Mouse (Mus musculus) thymus, postnatal 14 days (tissue): ENCODE data around the gene Zbtb8a.
"Not testable (repeated sequence)": the region's sequence is repeated elsewhere in the genome, so short reads cannot be mapped to it uniquely, and the experiment has no call there.

Experiments
- DNase-seq: peaks from one replicate; pipeline ENCODE4 v3.0.0; 2021

Zbtb8a gene

DNA sequence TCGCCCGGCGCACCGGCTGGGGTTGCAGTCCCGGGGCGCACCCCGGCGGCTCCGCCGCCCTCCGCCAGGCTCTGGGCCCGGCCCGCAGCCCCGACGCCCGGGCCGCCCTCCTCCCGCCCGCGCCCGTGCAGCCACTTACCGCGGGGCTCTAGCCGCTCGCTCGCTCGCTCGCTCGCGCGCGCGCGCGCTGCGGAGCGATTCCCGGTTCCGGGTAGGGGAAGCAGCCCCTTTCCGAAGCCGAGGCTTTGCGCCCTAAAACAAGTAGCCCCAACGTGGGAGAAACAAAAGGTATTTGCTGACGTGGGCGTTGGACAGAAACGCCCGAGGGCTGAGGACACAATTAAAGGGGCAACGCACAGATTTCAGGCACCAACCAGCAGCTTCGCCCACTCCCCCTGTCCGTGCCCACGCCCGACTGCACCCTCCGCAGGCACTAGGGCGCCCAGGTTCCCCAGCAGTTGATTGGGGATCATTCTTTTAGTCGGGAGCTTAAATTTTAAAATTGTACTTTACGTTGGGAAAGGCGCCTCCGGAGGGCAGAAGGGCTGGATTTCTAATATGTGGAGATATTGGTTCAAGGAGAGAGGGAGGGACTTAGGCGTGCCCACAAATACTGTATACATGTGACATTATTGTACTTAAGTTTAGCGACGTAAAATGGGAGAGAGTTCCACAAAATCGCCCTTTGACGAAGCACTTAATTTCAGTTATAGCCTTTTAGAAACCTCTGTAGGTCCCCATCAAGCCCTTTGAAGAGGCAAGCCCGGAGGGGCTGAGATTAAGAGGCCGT, at the start of gene Zbtb8a:
TSS of gene Zbtb8a (minus strand) at position 516 of the 790 bp plus-strand sequence.
- DNase-seq, result peak; percentile 59

DNA sequence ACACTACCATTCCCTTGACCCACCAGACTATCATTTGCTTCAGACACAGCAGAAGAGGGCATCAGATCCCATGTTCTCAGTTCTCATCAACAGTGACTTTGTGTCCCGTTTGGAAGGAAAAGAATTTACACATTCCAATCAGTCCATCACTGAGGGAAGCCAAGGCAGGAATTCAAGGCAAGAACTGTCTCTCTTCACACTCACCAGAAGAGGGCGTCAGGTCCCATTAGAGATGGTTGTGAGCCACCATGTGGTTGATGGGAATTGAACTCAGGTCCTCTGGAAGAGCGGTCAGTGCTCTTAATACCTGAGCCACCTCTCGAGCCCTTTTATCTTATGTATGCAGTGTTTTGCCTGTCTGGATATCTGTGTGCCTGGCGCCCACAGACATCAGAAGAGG, 40.4 kb upstream of the Zbtb8a start:
- DNase-seq, result no peak

DNA sequence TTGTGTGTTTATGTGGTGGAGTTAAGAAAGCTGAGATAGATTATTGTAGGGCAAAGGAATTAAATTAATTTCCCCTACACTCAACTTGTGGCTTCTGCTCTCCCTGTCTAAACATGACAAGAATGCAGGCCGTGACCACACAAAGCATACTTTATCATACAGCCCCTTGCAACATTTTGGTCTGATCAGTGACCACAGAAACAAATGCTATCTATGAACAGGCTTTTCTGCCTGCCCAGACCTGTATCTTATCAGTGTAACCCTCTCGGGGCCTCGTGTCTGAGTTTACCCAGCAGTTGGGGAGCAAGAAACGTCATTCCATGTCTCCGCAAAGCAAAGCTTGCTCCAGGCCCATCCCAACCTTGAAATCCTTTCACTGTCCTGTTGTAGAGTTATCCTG, 38.6 kb upstream of the Zbtb8a start:
- no peak for DNase-seq

DNA sequence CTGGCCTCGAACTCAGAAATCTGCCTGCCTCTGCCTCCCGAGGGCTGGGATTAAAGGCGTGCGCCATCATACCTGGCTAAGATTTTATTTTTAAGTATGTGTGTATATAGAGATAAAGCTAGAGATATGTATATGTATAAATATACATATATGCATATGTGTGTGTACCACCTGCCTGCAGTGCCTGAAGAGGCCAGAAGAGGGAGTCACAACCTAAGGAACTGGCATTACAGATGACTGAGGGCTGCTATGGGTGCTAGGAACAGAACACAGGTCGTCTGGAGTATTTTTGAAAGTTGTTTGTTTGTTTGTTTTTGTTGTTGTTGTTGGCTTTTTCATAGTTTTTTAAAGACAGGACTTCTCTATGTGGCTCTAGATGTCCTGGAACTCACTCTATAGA, 38.0 kb upstream of the Zbtb8a start:
- DNase-seq, result no peak

DNA sequence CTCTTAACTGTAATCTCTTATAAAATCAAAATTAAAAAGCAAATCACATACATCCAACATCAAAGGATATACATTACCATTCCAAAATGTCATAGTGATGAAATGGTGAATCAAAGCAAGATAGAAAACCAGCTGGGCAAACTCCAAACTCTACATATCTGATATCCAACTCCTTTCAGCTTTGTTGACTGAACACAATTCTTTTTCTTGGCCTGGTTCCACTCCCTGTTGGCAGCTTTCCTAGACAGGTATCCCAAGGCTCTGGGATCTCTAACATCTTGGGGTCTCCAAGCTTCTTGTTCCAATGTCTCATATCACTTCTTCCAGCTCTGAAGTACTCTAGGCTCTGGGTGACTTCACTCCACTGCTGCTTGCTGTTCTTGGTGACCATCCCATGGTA, 33.1 kb upstream of the Zbtb8a start:
- no peak for DNase-seq

DNA sequence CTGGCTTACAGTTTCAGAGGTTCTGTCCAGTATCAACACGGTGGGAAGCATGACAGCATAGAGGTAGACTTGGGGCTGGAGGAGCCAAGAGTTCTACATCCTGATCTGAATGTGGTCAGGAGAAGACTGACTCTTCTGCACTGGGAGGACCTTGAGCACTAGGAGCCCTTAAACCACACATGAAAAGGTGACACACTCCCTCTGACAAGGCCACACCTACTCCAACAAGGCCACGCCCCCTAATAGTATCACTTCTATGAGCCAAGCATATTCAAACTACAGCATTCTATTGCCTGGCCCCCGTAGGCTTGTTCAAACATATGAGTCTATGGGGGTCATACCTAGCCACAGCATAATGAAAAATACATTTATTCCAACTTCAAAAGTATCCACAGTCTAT, 32.6 kb upstream of the Zbtb8a start:
- not testable (repeated sequence) for DNase-seq

DNA sequence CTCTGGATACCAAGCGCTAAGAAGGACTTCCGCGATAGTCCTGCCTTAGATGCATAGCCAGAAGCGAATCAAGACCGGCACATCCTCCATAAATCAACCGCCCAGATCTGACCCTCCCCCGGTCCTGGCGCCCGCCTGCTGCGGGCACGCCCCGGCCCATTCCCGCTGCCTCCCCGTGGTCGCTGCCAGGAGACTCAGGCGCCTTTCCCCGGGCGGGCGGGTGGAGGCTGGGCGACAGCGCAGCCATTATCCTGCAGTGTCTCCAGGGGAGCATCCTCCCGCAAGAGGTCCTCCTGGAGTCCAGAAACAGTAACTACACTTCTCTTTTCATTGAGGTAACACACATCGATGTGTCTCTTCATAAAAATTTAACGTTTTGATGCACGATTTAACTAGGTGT, 28.5 kb upstream of the Zbtb8a start:
- peak; percentile 55 for DNase-seq

DNA sequence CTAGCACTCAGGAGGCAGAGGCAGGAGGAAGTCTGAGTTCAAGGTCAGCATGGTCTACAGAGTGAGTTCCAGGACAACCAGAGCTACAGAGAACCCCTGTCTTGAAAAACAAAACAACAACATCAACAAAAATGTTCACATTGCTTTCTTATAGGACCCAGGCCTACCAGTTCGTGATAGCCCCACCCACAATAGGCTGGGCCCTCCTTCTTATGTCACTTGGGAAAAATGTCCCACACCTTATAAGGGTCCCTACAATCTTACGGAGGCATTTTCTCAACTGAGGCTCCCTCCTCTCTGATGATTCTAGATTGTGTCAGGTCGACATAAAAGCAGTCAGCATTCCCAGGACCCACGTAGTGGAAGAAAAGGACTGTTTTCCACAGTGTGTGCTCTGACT, 21.9 kb upstream of the Zbtb8a start:
- DNase-seq, result no peak

DNA sequence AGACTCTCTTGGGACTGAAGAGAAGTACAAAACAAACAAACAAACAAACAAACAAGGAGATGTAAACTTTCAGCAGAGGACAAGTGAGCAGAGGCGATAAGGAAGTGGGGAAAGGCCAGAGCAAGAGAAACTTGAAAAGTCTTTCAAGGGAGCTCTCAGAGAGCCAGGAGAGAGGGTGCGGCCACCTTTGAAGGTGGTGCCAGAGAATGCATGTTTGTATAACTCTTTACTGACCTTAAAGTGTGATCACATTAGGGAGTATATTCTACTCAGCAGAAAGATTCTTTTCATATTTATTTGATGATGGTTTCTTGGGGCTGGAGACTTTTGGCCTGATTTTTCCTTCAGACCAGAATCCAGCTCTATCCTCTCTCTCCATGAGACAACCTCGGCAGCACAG, 19.0 kb upstream of the Zbtb8a start:
- DNase-seq, result no peak

DNA sequence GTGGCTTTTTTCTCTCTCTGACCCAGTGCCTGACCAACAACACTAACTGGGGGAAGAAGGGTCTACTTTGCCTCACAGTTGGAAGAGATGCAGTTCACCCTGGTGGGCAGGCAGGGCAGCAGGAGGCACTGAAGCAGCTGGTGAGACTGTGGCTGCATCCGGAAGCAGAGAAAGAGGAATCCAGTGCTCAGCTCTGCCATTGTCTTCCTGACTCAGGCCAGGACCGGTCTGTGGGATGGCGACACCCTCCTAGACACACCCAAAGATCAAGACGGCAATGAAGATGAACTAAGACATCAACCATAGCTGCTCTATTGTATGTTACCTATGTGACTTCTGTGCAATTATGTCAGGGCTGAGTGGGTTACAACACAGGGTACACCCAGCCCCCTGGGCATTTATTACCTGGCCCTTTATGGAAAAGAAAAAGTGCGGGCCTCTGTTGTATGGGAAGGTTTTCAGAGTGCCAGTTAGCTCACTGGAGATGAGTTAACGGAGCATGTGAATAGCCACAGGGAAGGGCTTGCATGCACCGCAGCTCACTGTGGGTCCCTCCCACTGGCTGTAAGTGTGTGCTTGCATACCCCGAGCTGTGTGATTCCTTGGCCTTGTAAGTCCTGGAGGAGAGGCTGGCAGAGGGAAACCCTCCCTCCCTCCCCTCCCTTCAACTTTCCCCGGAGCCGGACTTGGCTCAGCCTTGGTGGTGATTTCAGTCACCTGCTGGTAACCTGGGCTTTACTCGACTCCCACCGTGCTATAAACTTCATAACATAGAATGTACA, 16.4 kb upstream of the Zbtb8a start:
- DNase-seq, result peak; percentile 35

DNA sequence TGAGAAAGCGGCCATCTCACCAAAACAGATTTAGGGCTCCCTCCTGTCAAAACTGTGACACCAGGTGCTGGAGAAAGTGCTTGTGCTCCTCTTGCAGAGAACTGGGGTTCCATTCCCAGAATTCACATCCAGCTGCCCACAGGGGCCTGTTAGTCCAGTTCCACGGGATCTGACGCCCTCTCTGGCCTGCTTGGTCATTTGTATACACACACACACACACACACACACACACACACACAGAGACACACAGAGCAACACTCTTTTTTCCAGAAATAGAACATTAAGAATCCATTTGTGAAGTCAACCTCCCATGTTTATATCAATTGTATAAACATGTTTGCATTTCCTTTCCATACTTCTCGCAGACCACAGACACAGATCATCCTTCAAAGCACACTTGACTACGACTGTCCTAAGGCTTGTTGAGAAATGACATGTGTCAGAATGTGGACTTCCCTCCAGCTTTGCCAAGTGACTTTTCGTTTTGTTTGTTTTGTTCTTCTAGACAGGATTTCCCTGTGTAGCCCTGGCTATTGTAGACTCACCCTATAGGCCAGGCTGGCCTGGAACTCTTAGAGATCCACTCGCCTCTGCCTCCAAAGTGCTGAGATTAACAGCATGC, 13.1 kb upstream of the Zbtb8a start:
- no peak for DNase-seq

DNA sequence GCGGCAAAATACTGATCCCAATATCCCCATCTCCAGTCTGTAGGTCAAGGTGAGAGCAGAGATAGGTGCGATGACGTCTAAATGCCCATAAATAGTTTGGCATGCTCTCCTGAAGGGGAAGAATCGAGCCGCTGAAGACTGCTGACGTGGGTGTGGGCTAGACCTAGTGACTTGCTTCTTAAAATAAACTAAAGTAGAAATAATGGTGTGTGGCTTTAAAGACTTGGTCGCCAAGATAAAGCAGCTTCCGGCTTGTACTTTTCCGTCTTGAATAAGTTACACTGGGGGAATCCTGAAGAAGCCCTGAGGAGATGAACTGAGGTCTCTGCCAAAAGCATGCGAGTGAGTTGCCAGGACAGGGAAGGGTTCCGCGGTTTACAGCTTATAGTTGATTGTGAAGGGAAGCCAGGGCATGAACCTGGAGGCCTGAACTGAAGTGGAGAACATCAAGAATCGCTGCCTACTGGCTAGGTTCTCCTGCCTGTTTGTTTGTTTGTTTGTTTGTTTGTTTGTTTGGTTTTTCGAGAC, 12.4 kb upstream of the Zbtb8a start:
- no peak for DNase-seq

DNA sequence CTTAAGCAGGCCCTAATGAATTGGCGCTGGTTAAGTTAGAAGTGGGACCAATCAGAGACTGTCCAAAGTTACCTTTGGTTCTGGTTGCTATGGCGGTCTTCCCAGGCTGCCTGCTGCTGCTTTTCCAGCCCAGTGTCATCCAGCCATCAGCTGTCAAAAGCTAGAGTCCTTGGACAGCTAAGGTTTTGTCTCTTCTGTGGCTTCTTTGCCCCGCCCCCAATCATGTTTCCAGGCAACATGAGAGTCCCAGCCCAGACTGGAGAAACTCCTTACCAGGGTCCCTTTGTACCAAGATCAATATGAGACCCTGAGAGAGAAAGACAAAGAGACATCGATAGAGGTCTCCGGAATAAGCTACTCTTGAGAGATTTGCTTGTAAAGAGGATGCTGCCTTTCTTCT, 10.5 kb upstream of the Zbtb8a start:
- DNase-seq, result no peak

DNA sequence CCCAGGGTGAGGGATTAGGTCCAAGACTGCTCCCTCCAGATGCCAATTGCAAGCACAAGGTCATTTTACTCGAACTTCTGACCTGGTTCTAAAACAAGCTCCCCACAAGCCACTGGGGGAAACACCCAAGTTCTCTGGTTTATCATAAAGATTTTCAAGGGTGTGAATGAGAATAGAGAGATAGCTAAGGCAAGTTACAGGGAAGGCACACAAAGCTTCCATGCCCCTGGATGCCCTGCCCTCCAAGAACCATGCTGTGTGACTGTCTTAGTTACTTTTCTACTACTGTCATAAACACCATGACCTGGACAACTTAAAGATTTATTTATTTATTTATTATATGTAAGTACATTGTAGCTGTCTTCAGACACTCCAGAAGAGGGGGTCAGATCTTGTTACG, 9.1 kb upstream of the Zbtb8a start:
- no peak for DNase-seq

DNA sequence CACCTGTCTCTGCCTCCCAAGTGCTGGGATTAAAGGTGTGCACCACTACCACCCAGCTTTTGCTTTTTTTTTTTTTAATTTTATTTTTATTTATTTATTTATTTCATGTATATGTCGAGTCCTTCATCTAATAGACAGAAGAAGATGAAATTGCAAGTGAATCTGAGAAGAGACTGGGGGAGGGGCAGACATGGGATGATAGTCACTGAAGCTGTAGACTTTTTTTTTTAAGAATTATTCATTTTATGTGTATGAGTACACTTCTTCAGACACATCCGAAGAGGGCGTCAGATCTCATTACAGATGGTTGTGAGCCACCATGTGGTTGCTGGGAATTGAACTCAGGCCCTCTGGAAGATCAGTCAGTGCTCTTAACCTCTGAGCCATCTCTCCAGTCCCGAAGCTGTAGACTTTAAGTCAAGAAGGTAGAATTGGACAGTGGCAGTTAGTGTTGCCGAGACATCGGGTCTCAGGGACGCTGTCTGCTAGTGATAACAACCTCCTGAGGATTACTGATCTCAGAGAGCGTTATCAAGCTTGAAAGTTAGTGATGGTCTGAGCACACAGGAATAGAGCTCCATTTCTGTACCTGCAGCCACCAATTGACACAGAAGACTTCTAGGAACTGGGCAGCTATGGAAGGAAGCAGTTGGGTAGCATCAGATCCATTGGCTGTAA, 8.5 kb upstream of the Zbtb8a start:
- no peak for DNase-seq

DNA sequence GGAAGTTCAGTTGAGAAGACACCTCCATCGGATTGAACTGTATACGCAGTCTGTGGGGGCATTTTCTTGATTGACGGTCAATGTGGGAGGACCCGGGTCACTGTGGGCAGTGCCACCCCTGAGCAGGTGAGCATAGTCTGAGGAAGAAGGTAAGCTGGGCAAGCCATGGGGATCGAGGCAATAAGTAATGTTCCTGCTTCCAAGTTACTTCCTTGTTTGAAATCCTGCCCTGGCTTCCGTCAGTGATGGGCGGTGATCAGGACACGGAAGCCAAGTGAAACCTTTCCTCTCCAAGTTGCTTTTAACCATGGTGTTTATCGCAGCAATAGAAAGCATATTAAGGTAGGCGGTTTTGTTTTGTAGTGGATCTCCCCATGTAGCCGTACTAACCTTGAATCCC, 7.8 kb upstream of the Zbtb8a start:
- no peak for DNase-seq

DNA sequence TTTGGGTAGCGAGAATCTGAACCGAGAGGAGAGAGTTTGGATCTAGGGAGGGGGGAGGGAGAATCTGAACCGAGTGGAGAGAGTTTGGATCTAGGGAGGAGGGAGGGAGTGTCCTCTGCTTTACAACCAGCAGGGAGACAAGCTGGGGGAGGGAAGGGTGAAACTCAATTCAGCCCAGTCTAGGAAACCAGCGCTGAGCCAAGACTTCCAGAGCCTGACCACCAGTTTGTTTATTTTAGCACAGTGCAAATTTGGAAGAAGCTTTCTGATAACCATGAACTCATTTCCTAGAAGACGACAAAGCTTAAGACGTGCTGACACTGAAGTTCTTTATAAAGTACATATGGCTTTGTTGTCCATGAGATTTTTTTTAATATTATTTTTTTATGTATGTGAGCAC, 6.5 kb upstream of the Zbtb8a start:
- DNase-seq, result no peak

DNA sequence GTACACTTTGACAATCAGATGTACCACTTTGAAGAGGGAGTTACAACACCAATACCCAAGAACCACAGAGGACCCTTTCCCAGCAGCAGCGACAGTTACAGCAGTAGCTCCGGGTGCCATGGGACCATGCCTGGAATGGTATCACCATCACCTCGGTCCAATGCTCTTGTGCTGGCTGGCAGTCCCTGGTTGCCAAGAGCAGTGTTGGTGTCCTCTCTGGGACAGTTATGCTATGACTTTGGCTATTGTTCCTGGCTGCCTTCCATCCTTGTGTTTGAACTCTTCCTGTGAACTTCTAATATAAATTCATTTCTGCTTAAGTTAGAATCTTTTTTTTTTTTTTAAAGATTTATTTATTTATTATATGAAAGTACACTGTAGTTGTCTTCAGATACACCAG, 5.7 kb upstream of the Zbtb8a start:
- DNase-seq, result no peak

DNA sequence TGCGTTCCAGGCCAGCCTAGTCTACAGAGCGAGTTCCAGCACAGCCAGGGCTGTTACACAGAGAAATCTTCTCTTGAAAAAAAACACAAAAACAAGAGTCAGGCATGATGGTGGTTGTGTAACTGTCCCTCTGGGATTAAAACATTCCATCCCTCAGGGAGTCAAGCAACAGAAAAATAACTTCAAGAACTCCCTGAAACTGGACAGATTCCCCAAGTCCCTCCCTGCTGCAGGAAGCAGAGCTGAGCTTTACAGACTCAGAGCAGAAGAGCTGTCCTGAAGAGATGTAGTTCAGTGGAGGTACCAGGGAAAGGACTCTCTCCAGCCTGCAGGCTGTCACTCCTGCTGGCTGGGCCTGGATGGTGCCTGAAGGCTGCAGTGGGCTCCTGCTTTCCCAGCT, 4.6 kb upstream of the Zbtb8a start:
- DNase-seq, result no peak

DNA sequence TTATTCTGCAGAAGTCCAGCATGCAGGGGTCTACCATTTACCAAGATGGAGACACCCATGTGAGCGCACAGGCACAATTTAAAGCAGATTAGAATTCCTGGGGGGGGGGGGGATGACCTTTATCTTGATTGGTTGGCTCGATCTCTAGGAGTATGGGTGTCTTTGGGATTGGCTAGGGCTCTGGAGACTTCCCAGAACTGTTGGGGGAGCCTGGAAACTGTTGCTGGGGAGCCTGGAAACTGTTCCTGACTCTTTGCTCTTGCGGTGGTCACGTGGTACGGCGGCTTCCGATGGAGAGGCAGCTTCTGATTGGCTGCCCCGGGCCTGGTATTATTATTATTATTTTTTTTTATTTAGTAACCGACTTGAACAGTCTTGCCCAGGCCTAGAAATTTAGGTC, 4.1 kb upstream of the Zbtb8a start:
- DNase-seq, result no peak

DNA sequence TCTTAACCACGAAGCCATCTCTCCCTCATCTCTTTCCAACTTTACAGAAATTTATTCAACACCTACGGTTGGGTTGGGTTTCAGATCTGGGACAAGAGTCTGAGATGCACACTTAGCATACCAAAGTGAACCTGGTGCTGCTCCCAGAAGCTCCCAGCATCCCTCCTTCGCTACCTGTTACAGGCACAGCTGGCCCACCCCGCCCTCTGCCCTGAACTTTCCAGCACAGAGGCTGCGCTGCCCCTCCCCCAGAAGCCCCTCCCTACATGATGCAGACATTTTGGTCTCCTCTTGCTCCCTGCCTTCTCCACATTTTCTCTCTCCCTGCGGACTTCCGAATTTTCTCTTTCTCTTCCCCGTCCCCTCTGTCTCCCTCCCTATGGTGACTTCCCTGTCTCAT, 3.2 kb upstream of the Zbtb8a start:
- no peak for DNase-seq

DNA sequence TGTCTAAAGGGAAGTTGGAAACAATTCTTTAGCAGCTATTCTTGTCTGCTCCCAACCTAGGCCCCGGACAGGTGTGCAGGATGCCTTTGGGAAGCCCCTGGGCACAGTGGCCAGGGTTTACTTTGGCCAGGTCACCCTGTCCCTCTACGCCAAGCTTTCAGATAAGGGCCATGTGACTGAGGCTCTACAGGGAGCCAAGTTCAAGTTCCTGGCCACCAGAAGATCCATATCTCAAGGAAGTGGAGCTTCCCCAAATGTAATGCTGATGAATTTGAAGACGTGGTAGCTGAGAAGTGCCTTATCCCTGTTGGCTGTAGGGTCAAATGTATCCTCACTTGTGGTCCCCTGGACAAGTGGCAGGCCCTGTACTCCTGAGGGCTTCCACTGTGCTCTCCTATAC, 1.9 kb upstream of the Zbtb8a start:
- DNase-seq, result no peak

DNA sequence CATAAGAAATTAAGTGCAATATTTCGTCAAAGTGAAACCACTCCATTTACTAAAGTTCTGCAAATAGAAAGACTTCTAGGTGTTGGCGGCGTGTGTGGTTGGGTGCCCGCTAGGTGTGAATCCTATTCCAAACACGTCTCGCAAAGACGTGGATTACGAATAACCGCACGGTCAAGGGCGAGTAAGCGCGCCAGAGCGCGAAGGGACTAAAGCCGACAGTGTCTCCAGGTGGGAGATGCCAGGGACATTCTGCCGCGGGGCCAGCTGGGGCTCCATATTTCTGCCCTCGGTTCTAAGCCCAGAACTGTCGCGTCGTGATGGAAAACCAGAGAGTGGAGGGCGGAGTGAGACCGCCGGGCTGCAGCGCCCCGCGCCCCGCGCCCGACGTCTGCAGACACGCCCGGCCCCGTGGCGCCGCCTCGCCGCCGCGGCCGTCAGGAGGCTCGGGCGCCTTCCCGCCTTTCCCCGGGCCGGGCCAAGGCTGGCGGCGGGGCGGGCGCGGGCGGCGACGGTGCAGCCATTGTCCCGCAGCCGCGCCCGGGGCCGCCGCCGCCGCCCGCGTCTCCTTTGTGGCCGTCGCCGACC, 863 bp downstream of the Zbtb8a start:
- DNase-seq, result peak; percentile 52
